Mouse (Mus musculus): ENCODE measurements around the gene Tmprss9.

Tmprss9 gene

DNA sequence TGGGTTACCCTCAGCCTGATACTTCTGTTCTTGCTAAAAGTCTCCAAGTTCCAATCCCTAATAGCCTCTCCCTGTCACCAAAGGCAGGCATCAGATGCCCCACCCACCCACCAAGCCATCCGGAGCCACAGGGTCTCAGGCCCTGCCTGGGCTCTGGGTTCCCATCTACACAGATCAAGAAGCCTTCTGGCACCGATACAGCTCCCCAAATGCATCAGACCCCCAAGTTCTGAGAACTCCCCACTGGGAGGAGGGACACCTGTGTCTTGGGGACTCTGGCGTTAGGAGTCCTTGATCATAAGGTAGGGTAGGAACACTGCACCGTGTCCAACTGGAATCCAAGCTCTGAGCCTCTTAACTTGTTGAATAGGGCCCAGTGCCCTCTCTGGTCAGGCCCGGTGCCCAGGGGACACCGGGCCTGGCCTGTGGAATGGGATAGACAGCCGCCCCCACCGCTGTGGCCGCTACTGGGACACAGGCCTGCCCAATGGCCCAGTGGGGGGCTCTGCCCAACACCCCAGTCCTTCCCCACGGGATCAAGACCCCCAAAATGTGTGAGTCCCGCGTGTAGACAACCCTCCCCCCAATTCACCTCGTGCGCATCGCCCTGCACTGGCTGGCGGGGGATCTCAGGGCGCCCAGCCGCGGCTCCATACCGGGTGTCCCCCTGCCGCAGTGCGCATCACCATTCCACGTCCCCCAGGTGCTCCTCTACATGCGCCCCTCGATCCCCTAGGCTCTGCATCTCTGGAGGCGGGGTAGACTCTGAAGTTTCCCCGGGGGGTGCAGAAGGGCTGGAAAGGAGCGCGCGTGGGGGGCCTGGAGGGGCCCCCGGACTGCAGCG lies 28.3 kb upstream of the Tmprss9 start:
- no peak for DNase-seq (ENCODE audit: low read depth, low spot score)

- DNase-seq (ENCODE audit: low read depth, low spot score) = no peak
These were observed 27.6 kb upstream of the Tmprss9 start, which contains the start of gene Lingo3 for GRCm38 (mm10) chr10:80843931-80844547. Lingo3 (minus strand) TSS chr10:80844039.

DNA sequence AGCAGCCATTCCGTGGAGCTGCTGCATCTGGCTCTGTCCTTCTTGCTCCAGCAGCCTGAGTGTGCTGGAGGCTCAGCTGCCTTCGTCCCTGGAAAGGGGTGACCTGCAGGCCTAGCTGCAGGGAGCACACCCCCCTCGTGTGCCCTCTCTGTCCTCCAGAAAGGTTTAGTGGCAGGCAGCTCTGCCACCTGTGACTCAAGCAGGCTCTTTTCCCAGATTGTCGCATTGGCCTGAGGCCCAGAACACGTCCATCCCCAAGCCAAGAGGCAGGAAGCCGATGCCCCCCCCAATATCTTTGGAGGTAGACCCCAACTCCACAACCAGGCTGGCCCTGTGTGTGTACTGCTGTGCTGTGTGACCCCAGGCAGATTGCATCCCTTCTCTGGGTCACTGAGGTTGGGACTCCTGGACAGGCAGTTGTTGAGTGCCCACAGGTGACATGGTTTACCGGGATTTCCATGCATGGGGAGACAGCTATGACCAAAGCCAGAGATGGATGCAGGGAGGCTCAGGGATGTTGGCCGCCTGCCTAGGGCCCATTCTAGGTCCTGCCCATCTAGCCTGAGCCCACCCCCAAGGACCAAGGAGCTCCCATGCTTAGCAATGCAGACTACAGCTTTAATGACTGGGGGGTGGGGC lies 26.5 kb upstream of the Tmprss9 start:
- no peak for DNase-seq (ENCODE audit: low read depth, low spot score)

- DNase-seq (ENCODE audit: low read depth, low spot score) = no peak
These were observed 25.9 kb upstream of the Tmprss9 start for GRCm38 (mm10) chr10:80845732-80846131.

DNA sequence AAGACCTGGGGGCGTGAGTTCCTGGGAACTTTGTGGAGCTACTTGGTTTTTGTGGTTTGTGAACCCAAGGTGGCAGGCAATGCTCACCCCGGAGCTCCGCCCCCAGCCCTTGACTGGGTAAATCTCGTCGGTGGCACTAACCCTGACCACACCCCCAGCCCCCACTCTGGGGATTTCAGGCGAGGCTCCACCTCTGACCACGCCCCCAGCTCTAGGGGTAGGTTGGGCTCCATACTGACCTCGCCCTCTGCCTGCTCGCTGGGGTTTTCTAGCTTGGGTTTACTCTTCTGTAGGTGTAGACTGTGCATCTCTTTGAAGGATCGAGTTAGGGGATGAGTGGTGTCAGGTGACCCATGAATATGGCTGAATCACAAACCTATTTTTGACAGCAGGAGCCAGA lies 23.1 kb upstream of the Tmprss9 start:
- DNase-seq (ENCODE audit: low read depth, low spot score) = peak; percentile 88

- peak; percentile 96 for DNase-seq (ENCODE audit: low read depth, low spot score)
These were observed 16.5 kb upstream of the Tmprss9 start, which contains the start of the genes Lsm7 and Sppl2b for GRCm38 (mm10) chr10:80854913-80855748. Lsm7 (minus strand) TSS chr10:80855209. Sppl2b (plus strand) TSS chr10:80855275.

DNA sequence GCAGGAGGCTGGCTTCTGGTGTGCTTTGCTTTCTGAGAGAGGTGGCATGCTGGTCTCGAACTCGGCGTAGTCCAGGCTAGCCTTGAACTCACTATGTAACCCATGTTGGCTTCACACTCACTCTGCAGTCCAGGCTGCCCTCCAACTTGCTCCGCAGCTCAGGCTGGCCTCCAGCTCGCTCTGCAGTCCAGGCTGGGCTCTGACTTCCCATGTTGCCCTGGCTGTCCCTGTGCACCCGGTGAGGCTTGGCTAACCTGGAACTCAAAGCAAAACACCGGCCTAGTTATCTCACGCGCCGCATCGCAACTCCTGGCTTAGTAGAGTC lies 15.9 kb upstream of the Tmprss9 start:
- no peak for DNase-seq (ENCODE audit: low read depth, low spot score)

DNA sequence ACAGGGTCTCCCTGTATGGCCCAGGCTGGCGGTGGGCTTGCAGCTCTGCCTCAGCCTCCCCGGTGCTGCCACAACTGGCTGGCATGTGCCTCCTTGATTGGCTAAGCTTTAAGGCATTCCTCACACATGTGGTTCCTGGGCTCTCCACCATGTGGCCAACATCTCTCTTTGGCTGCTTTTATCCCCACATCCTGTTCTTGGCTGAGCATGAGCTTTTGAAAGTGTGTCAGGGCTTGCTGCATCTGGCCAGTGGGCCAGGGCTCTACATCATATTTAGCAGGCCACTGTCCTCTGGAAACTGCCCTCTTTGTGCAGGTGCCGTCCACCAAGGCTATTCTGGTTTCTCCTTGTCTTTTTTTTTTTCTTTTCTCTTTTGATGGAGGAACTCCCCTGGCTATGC lies 15.4 kb upstream of the Tmprss9 start:
- no peak for DNase-seq (ENCODE audit: low read depth, low spot score)

- DNase-seq (ENCODE audit: low read depth, low spot score) = no peak
These were observed 14.7 kb upstream of the Tmprss9 start for GRCm38 (mm10) chr10:80856908-80857307.

DNA sequence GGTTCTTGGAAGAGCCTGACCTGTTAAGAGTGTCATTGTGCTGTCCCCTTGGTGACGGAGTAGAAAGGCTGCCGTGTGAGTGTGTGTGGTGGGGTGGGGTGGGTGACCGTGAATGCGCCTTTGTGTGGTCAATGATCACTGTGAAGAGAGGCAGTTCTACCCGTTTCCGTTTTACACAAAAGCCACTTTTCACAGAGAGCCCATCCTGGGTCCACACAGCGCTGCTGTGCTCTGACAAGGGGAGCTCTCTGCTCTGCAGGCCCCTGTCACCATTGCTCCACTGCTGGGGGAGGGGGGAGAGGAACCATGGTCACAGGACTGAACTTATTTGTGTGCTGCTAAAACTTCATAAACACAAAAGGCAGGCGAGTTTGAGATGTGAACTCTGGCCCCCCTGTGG lies 14.3 kb upstream of the Tmprss9 start:
- no peak for DNase-seq (ENCODE audit: low read depth, low spot score)

DNA sequence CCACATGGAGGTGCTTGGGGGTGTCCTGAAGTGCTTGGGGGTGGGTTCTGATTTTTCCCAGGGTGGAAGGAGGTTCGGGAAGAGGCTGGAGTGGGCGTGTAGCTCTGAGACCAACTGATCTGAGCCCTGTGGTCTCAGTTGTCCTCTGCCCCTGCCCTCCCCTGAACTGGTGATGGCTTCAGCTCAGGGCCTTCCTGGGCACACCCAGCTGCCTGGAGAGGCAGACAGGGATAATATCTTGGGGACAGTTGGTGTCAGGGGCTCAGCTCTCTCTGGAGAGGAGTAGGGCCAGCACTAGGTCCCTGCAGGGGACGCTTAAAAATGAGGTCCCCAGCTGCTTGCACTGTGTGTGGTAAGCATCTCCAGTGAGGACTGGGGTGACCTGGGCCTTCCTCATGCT lies 13.8 kb upstream of the Tmprss9 start:
- DNase-seq (ENCODE audit: low read depth, low spot score) = no peak

- no peak for DNase-seq (ENCODE audit: low read depth, low spot score)
These were observed 13.2 kb upstream of the Tmprss9 start for GRCm38 (mm10) chr10:80858350-80858935.

GRCm38 (mm10) chr10:80862305-80862704 lies 9.3 kb upstream of the Tmprss9 start:
- no peak for DNase-seq (ENCODE audit: low read depth, low spot score)

DNA sequence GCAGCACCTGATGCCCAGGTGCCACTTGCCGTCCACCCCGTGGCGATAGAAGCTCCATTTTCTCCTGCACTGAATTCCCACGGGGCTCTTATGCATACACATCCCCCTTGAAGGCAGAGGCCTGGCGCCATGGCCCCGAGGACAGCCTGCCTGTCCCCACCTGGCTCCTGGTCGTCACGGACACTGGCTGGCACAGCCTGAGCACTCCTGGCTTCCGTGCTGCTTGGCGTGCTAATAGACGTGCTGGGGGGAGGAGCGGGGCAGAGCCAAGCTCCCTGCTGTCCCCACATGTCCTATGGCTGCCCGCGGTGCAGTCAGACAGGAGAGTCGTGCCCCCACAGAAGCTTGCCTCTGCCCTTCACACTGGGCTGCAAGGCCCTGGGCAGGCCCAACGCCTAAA lies 7.2 kb upstream of the Tmprss9 start:
- no peak for DNase-seq (ENCODE audit: low read depth, low spot score)

DNA sequence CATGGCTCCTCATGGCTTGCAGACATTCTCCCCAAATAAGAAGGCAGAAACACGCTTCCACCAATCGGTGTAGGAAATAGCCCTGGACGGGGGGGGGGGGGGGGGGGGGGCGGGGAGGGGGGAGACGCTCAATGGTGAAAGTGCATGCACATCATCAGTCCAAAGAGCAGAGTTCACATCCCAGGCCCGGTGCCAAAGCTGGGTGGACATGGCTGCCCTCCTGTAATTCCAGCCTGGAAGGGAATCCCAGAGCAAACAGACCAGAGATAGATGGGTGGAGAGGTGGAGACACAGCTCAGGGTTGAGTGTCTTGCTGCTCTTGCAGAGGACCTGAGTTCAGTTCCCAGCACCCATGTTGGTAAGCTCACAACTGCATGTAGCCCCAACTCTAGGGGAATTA lies 655 bp upstream of the Tmprss9 start:
- no peak for DNase-seq (ENCODE audit: low read depth, low spot score)

DNA sequence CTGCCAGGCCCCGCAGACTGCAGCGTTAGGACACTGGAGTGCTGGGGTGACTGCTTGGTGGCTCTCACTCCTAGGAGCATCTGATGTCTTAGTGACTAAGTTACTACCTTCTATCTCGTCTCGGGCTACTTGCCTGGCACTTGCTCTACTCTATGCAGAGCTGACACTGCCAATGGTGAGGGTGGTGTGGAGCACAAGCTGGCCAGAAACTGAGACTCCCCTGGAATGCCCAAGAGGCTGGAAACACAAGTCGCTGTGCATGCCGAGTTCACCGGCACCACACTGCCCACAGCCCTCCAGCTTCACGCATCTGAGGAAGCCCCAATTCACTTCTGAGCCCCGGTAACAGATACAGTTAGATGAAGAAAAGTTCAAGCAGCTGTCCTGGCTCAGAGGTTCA lies 2.4 kb downstream of the Tmprss9 start:
- no peak for DNase-seq (ENCODE audit: low read depth, low spot score)

- peak; percentile 70 for DNase-seq (ENCODE audit: low read depth, low spot score)
These were observed 4.4 kb downstream of the Tmprss9 start for GRCm38 (mm10) chr10:80876028-80876427.

DNA sequence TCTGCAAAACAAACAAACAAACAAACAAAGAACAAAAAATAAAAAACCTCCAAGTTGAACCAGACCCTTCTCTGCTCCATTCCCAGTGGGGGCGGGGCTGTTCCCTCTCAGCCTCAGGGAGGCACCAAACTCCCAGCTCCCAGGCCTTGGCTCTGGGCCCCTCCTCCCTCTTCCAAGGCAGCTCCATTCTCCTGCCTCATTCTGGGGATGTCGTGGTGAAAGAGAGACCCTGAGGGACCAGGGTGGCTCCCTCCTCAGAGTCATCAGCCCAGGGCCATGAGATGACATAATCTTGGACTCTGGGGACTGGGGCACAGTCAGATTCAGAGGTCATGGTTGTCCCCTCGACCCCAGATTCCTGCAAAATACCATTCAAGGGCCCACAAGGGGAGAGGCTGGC lies 4.9 kb downstream of the Tmprss9 start:
- DNase-seq (ENCODE audit: low read depth, low spot score) = no peak

DNA sequence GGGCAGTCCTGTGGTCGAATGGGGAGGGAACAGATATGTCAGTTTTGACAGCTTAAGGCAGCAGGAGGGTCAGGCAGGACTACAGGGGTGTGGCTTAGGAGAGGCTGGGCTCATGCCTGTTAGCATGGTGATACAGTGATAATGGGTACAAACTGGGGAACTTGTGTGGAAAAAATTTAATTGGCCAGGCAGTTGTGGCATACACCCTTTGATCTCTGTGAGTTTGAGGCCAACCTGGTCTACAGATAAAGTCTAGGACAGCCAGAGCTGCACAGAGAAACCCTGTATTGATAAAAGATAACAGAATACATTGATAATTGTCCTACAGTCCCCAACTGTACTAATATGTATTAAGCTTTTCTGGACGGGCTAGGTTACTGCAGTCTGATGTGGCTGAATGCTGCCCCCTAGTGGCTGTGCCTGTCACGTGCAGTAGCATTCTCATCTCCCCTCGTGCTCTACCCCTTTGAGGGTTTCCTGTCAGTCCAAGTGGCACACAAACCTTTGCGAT lies 8.5 kb downstream of the Tmprss9 start:
- DNase-seq (ENCODE audit: low read depth, low spot score) = peak; percentile 69

DNA sequence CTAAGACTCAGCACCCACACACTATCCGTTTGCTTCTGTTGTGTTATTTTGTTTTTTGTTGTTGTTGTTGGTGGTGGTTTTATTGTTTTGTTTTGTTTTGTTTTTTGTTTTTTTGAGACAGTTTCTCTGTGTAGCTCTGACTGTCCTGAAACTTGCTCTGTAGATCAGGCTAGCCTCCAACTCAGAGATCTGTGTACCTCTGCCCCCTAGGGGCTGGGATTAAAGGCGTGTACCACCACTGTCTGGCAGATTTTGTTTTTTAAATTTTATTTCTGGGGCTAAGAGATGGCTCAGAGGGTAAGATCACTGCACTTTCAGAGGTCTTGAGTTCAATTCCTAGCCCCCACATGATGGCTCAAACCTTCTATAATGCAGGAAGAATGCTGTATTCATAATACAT lies 9.3 kb downstream of the Tmprss9 start:
- peak; percentile 40 for DNase-seq (ENCODE audit: low read depth, low spot score)

DNA sequence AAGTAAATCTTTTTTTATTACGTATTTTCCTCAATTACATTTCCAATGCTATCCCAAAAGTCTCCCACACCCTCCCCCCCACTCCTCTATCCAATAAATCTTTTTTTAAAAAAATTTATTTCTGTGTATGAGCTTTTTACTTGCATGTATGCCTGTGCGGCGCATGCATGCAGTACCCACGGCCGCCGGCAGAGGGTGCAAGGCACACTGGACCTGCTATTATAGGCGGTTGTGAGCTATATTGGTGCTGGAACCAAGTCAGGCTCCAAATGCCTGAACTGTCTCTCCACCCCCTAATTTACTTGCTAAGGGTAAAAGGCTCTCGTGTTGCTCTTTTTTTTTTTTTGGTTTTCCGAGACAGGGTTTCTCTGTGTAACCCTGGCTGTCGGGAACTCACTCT lies 9.7 kb downstream of the Tmprss9 start:
- peak; percentile 80 for DNase-seq (ENCODE audit: low read depth, low spot score)
